Mouse (Mus musculus): ENCODE results near the gene Nfkbid. TPM values are rescaled to one million over a fixed set of nuclear protein-coding genes. Genes with fewer than 3 reads are reported as not detected.

Gene Nfkbid
- polyA plus RNA-seq, 1 experiment from 2014 or later: 1.1 TPM

GRCm38 (mm10) chr7:30420673-30421072, 859 bp upstream of the Nfkbid start:
- Histone ChIP-seq H3K4me2 (replicated peaks; ENCODE audit: low read depth) (no peak overlapping the region), H3K4me3 (ENCODE audit: low read depth, low read length) (no peak overlapping the region), H3K9ac (ENCODE audit: low read length) (no peak overlapping the region), H3K9me3 (ENCODE audit: control insufficient read depth, low read length) (no peaks in the 10 kb centered on the region), H3K36me3 (ENCODE audit: control insufficient read depth, insufficient read depth, low read length) (no peaks in the 10 kb centered on the region), H3K27ac (replicated peaks) (no peak overlapping the region), H3K27me3 (ENCODE audit: control insufficient read depth, insufficient read depth, low read length) (no peaks in the 10 kb centered on the region), H3K4me1 (replicated peaks; ENCODE audit: control insufficient read depth, insufficient read depth) (no peaks in the 10 kb centered on the region)
- 48% methylated on average over 3 of the region's 3 CpGs for WGBS
- no peak for TF ChIP-seq EP300 (optimal IDR thresholded peaks at IDR 0.05)
- no peak for TF ChIP-seq CTCF (IDR thresholded peaks at IDR 0.05; ENCODE audit: low read depth)
- ATAC-seq (ENCODE audit: low FRiP score, low TSS enrichment): no peak
- no peak for DNase-seq (ENCODE audit: low spot score)

GRCm38 (mm10) chr7:30421890-30422435, 431 bp downstream of the Nfkbid start:
- ATAC-seq (ENCODE audit: low FRiP score, low TSS enrichment) (peak; percentile 88), DNase-seq (ENCODE audit: low spot score) (peak; percentile 90)
- peak overlapping the region; percentile 53 for H3K27ac ChIP-seq (replicated peaks)
- peak overlapping the region; percentile 47 for H3K4me3 ChIP-seq (ENCODE audit: low read depth, low read length)
- no peaks in the 10 kb centered on the region for H3K27me3 ChIP-seq (ENCODE audit: control insufficient read depth, insufficient read depth, low read length)
- no peaks in the 10 kb centered on the region for H3K9me3 ChIP-seq (ENCODE audit: control insufficient read depth, low read length)
- H3K4me1 ChIP-seq (replicated peaks; ENCODE audit: control insufficient read depth, insufficient read depth): no peaks in the 10 kb centered on the region
- H3K36me3 ChIP-seq (ENCODE audit: control insufficient read depth, insufficient read depth, low read length): no peaks in the 10 kb centered on the region
- WGBS: under 1% methylated on average over 45 of the region's 45 CpGs
- TF ChIP-seq CTCF (IDR thresholded peaks at IDR 0.05; ENCODE audit: low read depth) (no peak), EP300 (optimal IDR thresholded peaks at IDR 0.05) (no peak)
- H3K9ac ChIP-seq (ENCODE audit: low read length): peak overlapping the region; percentile 52
- H3K4me2 ChIP-seq (replicated peaks; ENCODE audit: low read depth): peak overlapping the region; percentile 89

- H3K4me1 ChIP-seq (replicated peaks; ENCODE audit: control insufficient read depth, insufficient read depth): no peaks in the 10 kb centered on the region
- no peak overlapping the region; the same call in 1 of the 2 replicates for H3K27ac ChIP-seq (replicated peaks)
- peak overlapping the region; percentile 52; the same call in 1 of the 2 replicates for H3K9ac ChIP-seq (ENCODE audit: low read length)
- H3K9me3 ChIP-seq (ENCODE audit: control insufficient read depth, low read length): no peaks in the 10 kb centered on the region
- no peaks in the 10 kb centered on the region for H3K27me3 ChIP-seq (ENCODE audit: control insufficient read depth, insufficient read depth, low read length)
- no peak for TF ChIP-seq CTCF (IDR thresholded peaks at IDR 0.05; ENCODE audit: low read depth)
- no peak for TF ChIP-seq EP300 (optimal IDR thresholded peaks at IDR 0.05)
- no peak for ATAC-seq (ENCODE audit: low FRiP score, low TSS enrichment)
- H3K4me2 ChIP-seq (replicated peaks; ENCODE audit: low read depth): peak overlapping the region; percentile 89
- WGBS: 11% methylated on average over 9 of the region's 9 CpGs
- peak overlapping the region; percentile 47 for H3K4me3 ChIP-seq (ENCODE audit: low read depth, low read length)
- H3K36me3 ChIP-seq (ENCODE audit: control insufficient read depth, insufficient read depth, low read length): no peaks in the 10 kb centered on the region
- no peak for DNase-seq (ENCODE audit: low spot score)
These were observed 1.0 kb downstream of the Nfkbid start for GRCm38 (mm10) chr7:30422560-30422959.

- WGBS: 31% methylated on average over 23 of the region's 23 CpGs
- no peak for TF ChIP-seq EP300 (optimal IDR thresholded peaks at IDR 0.05)
- Histone ChIP-seq H3K4me2 (replicated peaks; ENCODE audit: low read depth) (peak overlapping the region; percentile 89), H3K4me3 (ENCODE audit: low read depth, low read length) (peak overlapping the region; percentile 47), H3K9ac (ENCODE audit: low read length) (peak overlapping the region; percentile 52; the same call in 1 of the 2 replicates), H3K9me3 (ENCODE audit: control insufficient read depth, low read length) (no peaks in the 10 kb centered on the region), H3K27me3 (ENCODE audit: control insufficient read depth, insufficient read depth, low read length) (no peaks in the 10 kb centered on the region), H3K36me3 (ENCODE audit: control insufficient read depth, insufficient read depth, low read length) (no peaks in the 10 kb centered on the region), H3K4me1 (replicated peaks; ENCODE audit: control insufficient read depth, insufficient read depth) (no peaks in the 10 kb centered on the region), H3K27ac (replicated peaks) (no peak overlapping the region; the same call in 1 of the 2 replicates)
- ATAC-seq (ENCODE audit: low FRiP score, low TSS enrichment): no peak
- no peak for DNase-seq (ENCODE audit: low spot score)
These were observed 1.6 kb downstream of the Nfkbid start for GRCm38 (mm10) chr7:30423071-30423641.

- Histone ChIP-seq H3K4me3 (ENCODE audit: low read depth, low read length) (no peak overlapping the region), H3K9me3 (ENCODE audit: control insufficient read depth, low read length) (no peaks in the 10 kb centered on the region), H3K27me3 (ENCODE audit: control insufficient read depth, insufficient read depth, low read length) (no peaks in the 10 kb centered on the region), H3K4me1 (replicated peaks; ENCODE audit: control insufficient read depth, insufficient read depth) (no peaks in the 10 kb centered on the region), H3K27ac (replicated peaks) (no peak overlapping the region), H3K36me3 (ENCODE audit: control insufficient read depth, insufficient read depth, low read length) (no peaks in the 10 kb centered on the region), H3K4me2 (replicated peaks; ENCODE audit: low read depth) (no peak overlapping the region), H3K9ac (ENCODE audit: low read length) (no peak overlapping the region)
- no peak for DNase-seq (ENCODE audit: low spot score)
- TF ChIP-seq CTCF (IDR thresholded peaks at IDR 0.05; ENCODE audit: low read depth) (no peak), EP300 (optimal IDR thresholded peaks at IDR 0.05) (no peak)
- no peak for ATAC-seq (ENCODE audit: low FRiP score, low TSS enrichment)
These were observed 7.8 kb downstream of the Nfkbid start for GRCm38 (mm10) chr7:30429327-30429726.

- DNase-seq (ENCODE audit: low spot score) (no peak), ATAC-seq (ENCODE audit: low FRiP score, low TSS enrichment) (no peak)
- WGBS: 46% methylated on average over 2 of the region's 2 CpGs
- no peaks in the 10 kb centered on the region for H3K4me1 ChIP-seq (replicated peaks; ENCODE audit: control insufficient read depth, insufficient read depth)
- H3K4me3 ChIP-seq (ENCODE audit: low read depth, low read length): no peak overlapping the region
- no peaks in the 10 kb centered on the region for H3K27me3 ChIP-seq (ENCODE audit: control insufficient read depth, insufficient read depth, low read length)
- no peak overlapping the region for H3K27ac ChIP-seq (replicated peaks)
- no peaks in the 10 kb centered on the region for H3K9me3 ChIP-seq (ENCODE audit: control insufficient read depth, low read length)
- TF ChIP-seq CTCF (IDR thresholded peaks at IDR 0.05; ENCODE audit: low read depth): no peak
- TF ChIP-seq EP300 (optimal IDR thresholded peaks at IDR 0.05): no peak
- H3K4me2 ChIP-seq (replicated peaks; ENCODE audit: low read depth): no peak overlapping the region
- H3K9ac ChIP-seq (ENCODE audit: low read length): no peak overlapping the region
- no peaks in the 10 kb centered on the region for H3K36me3 ChIP-seq (ENCODE audit: control insufficient read depth, insufficient read depth, low read length)
These were observed 8.7 kb downstream of the Nfkbid start for GRCm38 (mm10) chr7:30430191-30430590.
